Mouse (Mus musculus): ENCODE data around the gene Tenm2.

- TF ChIP-seq CTCF (IDR thresholded peaks at IDR 0.05) (no peak), POLR2A (IDR thresholded peaks at IDR 0.05; ENCODE audit: insufficient read depth, low read depth, low read length) (no peak), EP300 (IDR thresholded peaks at IDR 0.05; ENCODE audit: insufficient read depth, low read depth, low read length) (no peak)
Measured at GRCm38 (mm10) chr11:36269945-36270344, 965.8 kb downstream of the Tenm2 start.
